Mouse (Mus musculus) cortical plate, adult 2 months (tissue): ENCODE results near the gene Vdr.

Experiments
- CTCF ChIP-seq: fragments of 200-500 bp; IDR thresholded peaks from 2 replicates; pipeline ENCODE4 v1.5.1; 2011; ENCODE audit warnings: mild to moderate bottlenecking, control low read depth, low read length; ENCODE audit not compliant: insufficient read depth; ENCODE audit errors: extremely low read depth
- POLR2A ChIP-seq: fragments of 200-500 bp; IDR thresholded peaks from 2 replicates; pipeline ENCODE4 v1.6.1; 2011; ENCODE audit warnings: mild to moderate bottlenecking, low read length, control low read depth; ENCODE audit not compliant: insufficient read depth; ENCODE audit errors: extremely low read depth

DNA sequence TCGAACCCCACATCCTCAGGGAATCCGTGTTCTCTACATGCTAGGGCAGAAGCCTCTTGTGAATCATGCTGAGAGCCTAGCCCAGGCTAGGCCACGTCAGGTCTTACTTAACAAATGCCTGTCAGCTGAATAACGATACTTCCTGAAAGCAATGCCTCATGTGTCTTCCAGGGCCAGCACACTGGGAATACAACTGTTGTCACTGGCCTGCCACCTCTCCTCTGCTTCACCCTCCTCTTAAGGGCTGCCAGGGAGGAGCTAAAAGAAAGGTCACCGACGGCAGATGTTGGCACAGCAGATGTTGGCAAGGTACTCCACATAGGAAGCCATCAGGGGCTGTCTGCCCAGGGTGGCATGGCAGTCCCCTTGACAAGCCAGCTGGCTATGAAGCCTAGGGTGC, 86.4 kb downstream of the Vdr start:
- no peak for TF ChIP-seq CTCF
- TF ChIP-seq POLR2A: no peak
